Mouse (Mus musculus): ENCODE results near the gene C5ar2.

DNA sequence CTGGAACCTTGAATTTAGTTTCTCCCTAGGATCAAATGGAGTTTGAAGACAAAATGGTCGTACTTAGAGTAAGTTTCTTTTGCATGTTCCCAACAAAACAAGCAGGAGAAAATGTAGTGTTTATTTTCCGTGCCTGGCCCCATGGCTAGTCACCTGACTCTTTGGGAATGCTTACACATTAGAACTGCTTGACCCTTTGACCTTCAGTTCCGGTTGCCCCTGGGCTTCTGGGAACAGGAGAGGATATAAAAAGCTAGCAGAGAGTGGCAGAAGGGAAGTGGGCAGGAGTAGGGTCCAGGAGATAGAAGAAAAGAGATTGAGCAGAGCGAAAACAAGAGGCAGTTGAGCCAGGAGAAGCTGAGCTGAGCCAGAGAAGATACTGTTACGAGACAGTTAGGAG, 14.1 kb downstream of the C5ar2 start:
- TF ChIP-seq MAFK (IDR thresholded peaks at IDR 0.05; ENCODE audit: insufficient read depth, low read depth, low read length): peak; percentile 77
- TF ChIP-seq CHD2 (IDR thresholded peaks at IDR 0.05; ENCODE audit: low read depth, low read length): no peak
- TF ChIP-seq ZC3H11A (IDR thresholded peaks at IDR 0.05; ENCODE audit: borderline replicate concordance, low read depth, low read length): no peak
